Mouse (Mus musculus): ENCODE data around the gene Il17d.

Gene Il17d

GRCm38 (mm10) chr14:57524671-57525387 is at the start of gene Il17d:
Gene Il17d, plus strand, starts transcription at chr14:57524777.
- DNase-seq (ENCODE audit: low spot score) = no peak

GRCm38 (mm10) chr14:57475057-57475456 is 49.5 kb upstream of the Il17d start:
- DNase-seq (ENCODE audit: low spot score) = no peak

GRCm38 (mm10) chr14:57482262-57482661 is 42.3 kb upstream of the Il17d start:
- DNase-seq (ENCODE audit: low spot score) = no peak

- DNase-seq (ENCODE audit: low spot score) = no peak
These were observed 40.4 kb upstream of the Il17d start for GRCm38 (mm10) chr14:57484183-57484582.

- DNase-seq (ENCODE audit: low spot score) = no peak
These were observed 34.9 kb upstream of the Il17d start for GRCm38 (mm10) chr14:57489696-57490095.

- DNase-seq (ENCODE audit: low spot score) = no peak
These were observed 30.7 kb upstream of the Il17d start for GRCm38 (mm10) chr14:57493840-57494239.

GRCm38 (mm10) chr14:57503729-57504128 is 20.8 kb upstream of the Il17d start:
- DNase-seq (ENCODE audit: low spot score) = no peak

GRCm38 (mm10) chr14:57509554-57509953 is 15.0 kb upstream of the Il17d start:
- no peak for DNase-seq (ENCODE audit: low spot score)

- DNase-seq (ENCODE audit: low spot score) = no peak
These were observed 9.3 kb upstream of the Il17d start for GRCm38 (mm10) chr14:57515156-57515762.

GRCm38 (mm10) chr14:57517001-57517400 is 7.6 kb upstream of the Il17d start:
- DNase-seq (ENCODE audit: low spot score) = no peak

GRCm38 (mm10) chr14:57523762-57524161 is 815 bp upstream of the Il17d start:
- DNase-seq (ENCODE audit: low spot score) = no peak

GRCm38 (mm10) chr14:57525388-57526049 is 942 bp downstream of the Il17d start:
- DNase-seq (ENCODE audit: low spot score) = peak; percentile 60

- no peak for DNase-seq (ENCODE audit: low spot score)
These were observed 1.6 kb downstream of the Il17d start for GRCm38 (mm10) chr14:57526050-57526623.

- DNase-seq (ENCODE audit: low spot score) = no peak
These were observed 2.5 kb downstream of the Il17d start for GRCm38 (mm10) chr14:57527122-57527521.

GRCm38 (mm10) chr14:57527598-57527997 is 3.0 kb downstream of the Il17d start:
- no peak for DNase-seq (ENCODE audit: low spot score)

- DNase-seq (ENCODE audit: low spot score) = peak; percentile 67
These were observed 4.7 kb downstream of the Il17d start for GRCm38 (mm10) chr14:57529086-57529785.

- DNase-seq (ENCODE audit: low spot score) = no peak
These were observed 5.4 kb downstream of the Il17d start for GRCm38 (mm10) chr14:57529786-57530515.

- no peak for DNase-seq (ENCODE audit: low spot score)
These were observed 8.0 kb downstream of the Il17d start for GRCm38 (mm10) chr14:57532577-57532976.

- DNase-seq (ENCODE audit: low spot score) = no peak
These were observed 8.6 kb downstream of the Il17d start for GRCm38 (mm10) chr14:57533214-57533613.

GRCm38 (mm10) chr14:57533841-57534240 is 9.3 kb downstream of the Il17d start:
- DNase-seq (ENCODE audit: low spot score) = no peak

- DNase-seq (ENCODE audit: low spot score) = no peak
These were observed 9.8 kb downstream of the Il17d start for GRCm38 (mm10) chr14:57534346-57534745.

- no peak for DNase-seq (ENCODE audit: low spot score)
These were observed 10.4 kb downstream of the Il17d start for GRCm38 (mm10) chr14:57534961-57535360.
